Mouse (Mus musculus) neural tube, embryonic 13.5 days (tissue): ENCODE results near the gene Neurl1a. TPM values are rescaled to one million over a fixed set of nuclear protein-coding genes. Genes with fewer than 3 reads are reported as not detected.

Source experiments
- ATAC-seq: fragments of 200-750 bp; cut with Nextera tagmentation; 2 replicates; pipeline ENCODE4 v1.8.0; 2017; ENCODE audit warnings: low read depth, mild to moderate bottlenecking, moderate TSS enrichment, moderate library complexity
- H3K27ac ChIP-seq: fragments of 300-500 bp; sonication (generic); replicated peaks from 2 replicates; pipeline ENCODE4 v1.5.1; 2015; ENCODE audit warnings: moderate library complexity, mild to moderate bottlenecking, inconsistent platforms
- H3K27me3 ChIP-seq: fragments of 300-500 bp; sonication (generic); 2 replicates; pipeline ENCODE4 v1.6.1; 2015; ENCODE audit warnings: mild to moderate bottlenecking, inconsistent platforms
- H3K36me3 ChIP-seq: fragments of 300-500 bp; sonication (generic); 2 replicates; pipeline ENCODE4 v1.6.1; 2015; ENCODE audit warnings: mild to moderate bottlenecking, inconsistent platforms
- H3K4me1 ChIP-seq: fragments of 300-500 bp; sonication (generic); replicated peaks from 2 replicates; pipeline ENCODE4 v1.6.1; 2015; ENCODE audit warnings: inconsistent platforms
- H3K4me2 ChIP-seq: fragments of 300-500 bp; sonication (generic); 2 replicates; pipeline ENCODE4 v1.6.1; 2015; ENCODE audit warnings: inconsistent platforms, mild to moderate bottlenecking, moderate library complexity
- H3K4me3 ChIP-seq: fragments of 300-500 bp; sonication (generic); 2 replicates; pipeline ENCODE4 v1.5.1; 2015; ENCODE audit warnings: mild to moderate bottlenecking, inconsistent platforms
- H3K9ac ChIP-seq: fragments of 300-500 bp; sonication (generic); 2 replicates; pipeline ENCODE4 v1.6.1; 2015; ENCODE audit warnings: moderate library complexity, mild to moderate bottlenecking, inconsistent platforms
- H3K9me3 ChIP-seq: fragments of 300-500 bp; sonication (generic); 2 replicates; pipeline ENCODE4 v1.6.1; 2016; ENCODE audit warnings: inconsistent platforms
- WGBS: fragments of 180-500 bp; shearing (Covaris S2); methylation state at CpG from one replicate; pipeline ENCODE4 v1.1.7; 2015; 5-methylcytosine and 5-hydroxymethylcytosine counted together
- polyA plus RNA-seq: library from polyadenylated mRNA; unstranded; fragments of >200 nt; fragmentation: Nextera tagmentation; extraction: Ambion mirVana; gene quantifications from 2 replicates; pipeline ENCODE4 v1.2.1, GENCODE M21; 2015

Neurl1a gene
- polyA plus RNA-seq, 1 experiment from 2014 or later, result 7.6 TPM

DNA sequence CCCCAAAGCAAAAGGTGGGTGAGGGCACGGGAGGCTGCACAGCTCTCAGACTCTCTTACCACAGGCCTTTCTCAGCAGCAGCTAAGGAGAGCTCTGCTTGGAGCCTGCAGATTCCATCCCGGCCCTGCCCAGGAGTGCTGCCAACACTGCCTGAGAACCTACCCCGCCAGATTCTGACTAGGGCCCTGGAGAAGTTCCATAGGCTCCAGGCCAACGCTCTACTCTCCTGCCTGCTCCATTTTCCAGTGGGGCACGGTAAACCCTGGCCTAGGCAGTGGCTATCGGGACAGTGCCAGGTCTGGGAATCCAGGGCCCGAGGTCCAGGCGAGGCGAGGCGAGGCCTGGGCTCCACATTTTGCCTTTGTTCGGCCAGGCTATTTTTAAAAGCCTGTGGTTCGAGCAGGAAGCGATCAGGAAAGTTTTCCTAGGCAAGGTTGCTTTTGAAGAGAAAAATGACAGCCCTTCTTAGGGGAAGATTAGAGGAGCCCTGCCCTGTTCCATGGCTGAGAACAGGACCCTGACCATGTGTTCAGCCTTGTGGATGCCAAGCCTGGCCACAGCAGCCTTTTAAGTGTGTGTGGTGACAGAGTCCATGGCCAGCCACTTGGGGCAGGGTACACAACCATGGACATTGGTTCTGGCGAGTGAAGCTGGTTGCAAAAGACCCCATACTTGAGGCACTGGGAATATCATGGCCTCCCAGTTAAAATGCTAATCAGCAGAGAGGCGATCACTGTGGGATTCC is 101.3 kb downstream of the Neurl1a start:
- H3K36me3 ChIP-seq, result peaks cover 19% of the 10 kb centered on the region
- 85% methylated on average over 15 of the region's 15 CpGs for WGBS
- no peak overlapping the region for H3K4me2 ChIP-seq
- H3K9ac ChIP-seq, result no peak overlapping the region
- H3K4me3 ChIP-seq, result no peak overlapping the region
- ATAC-seq, result no peak
- 0 out of 2 replicates have a peak, but pooled peaks cover 5% of the 10 kb centered on the region for H3K4me1 ChIP-seq
- no peaks in the 10 kb centered on the region for H3K9me3 ChIP-seq
- H3K27me3 ChIP-seq, result no peaks in the 10 kb centered on the region
- H3K27ac ChIP-seq, result no peak overlapping the region

DNA sequence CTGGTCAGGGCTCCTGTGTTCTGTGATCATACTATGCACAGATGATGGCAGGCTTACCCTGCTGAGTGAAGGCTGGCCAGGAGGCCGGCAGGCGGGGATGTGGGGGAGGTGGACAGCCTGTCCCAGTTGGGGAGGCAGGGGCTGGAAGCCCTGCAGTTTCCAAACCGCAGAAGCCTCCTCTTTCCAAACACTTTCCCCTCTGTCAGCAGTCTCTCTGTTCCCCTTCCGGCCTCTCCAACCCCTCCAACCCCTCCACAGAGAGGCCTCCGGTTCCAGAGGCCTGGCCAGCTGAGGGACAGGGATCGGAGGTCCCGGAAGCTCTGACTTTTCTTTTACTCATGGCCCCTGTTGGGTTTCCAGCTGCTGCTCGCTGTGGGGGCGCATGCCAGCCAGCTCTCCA is 102.3 kb downstream of the Neurl1a start:
- Histone ChIP-seq H3K4me3 (no peak overlapping the region), H3K27me3 (no peaks in the 10 kb centered on the region), H3K9me3 (no peaks in the 10 kb centered on the region), H3K9ac (no peak overlapping the region), H3K27ac (no peak overlapping the region), H3K36me3 (peaks cover 25% of the 10 kb centered on the region), H3K4me2 (no peak overlapping the region), H3K4me1 (0 out of 2 replicates have a peak, but pooled peaks cover 5% of the 10 kb centered on the region)
- 82% methylated on average over 9 of the region's 9 CpGs for WGBS
- no peak for ATAC-seq

DNA sequence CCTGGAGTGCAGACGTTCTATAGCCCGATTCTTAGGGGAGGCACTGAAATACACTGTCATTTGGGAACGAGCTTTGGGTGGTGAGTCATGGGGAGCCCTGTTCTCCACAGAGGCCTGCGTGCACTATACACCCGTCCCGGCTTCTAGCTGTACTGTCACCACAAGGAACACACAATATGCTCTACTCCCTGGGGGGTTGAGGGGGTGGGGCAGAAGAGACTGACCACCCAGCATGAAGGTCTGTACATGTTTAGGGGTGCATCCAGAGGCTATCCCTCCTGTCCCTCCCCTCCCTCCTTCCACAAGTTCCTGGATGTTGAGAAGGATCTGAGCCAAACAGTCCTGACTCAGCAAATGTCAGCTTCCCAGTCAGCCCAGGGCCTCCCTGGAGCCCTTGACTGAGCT is 103.4 kb downstream of the Neurl1a start:
- WGBS, result 69% methylated on average over 6 of the region's 6 CpGs
- Histone ChIP-seq H3K4me1 (peaks cover 8% of the 10 kb centered on the region; the same call in 1 of the 2 replicates), H3K4me3 (no peak overlapping the region), H3K9ac (no peak overlapping the region), H3K9me3 (no peaks in the 10 kb centered on the region), H3K27ac (no peak overlapping the region), H3K27me3 (no peaks in the 10 kb centered on the region), H3K4me2 (no peak overlapping the region), H3K36me3 (peaks cover 21% of the 10 kb centered on the region)
- ATAC-seq, result no peak

DNA sequence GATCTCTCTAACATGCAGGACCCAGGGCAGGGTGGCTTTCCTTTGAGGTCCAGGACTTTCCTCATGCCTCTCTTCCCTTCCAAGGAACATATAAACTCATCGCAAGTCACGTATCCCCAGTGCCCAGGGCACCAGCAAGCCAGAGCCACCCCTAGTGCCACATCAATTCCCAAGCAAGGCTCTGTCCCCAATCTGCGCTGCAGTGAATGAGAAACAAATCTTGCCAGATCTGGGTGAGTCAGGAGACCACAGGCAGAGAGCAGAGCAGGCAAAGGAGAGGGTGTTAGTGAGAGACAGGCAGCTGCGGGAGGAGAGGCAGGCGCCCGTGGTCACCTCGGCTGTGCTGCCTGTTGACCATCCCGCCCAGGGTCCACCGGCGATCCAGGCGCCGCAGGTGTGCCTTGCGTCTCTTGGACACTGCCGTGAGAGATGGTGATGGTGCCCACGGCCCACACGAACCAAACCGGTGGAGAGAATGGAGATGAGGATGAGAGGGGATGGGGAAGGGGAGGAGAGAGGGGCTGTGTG is 104.1 kb downstream of the Neurl1a start:
- 95% methylated on average over 17 of the region's 17 CpGs for WGBS

DNA sequence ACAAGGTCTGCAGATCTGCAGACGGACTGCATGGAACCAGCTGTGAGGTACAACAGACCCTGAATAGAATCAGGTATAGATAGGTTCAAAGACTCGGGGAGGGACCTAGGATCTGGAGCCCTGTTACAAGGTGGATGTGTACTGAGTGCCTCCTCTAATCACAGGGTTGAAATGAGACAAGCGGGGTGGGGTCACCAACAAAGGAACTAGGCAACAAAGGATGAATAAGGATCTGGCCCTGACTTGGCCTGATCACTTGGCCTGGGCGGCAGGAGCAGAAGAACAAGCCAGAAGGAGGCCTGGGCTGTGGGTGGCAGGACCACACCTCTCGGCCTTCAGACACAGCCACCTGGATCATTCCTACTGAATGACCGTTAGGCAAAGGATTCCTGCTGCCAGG is 107.0 kb downstream of the Neurl1a start:
- 78% methylated on average over 6 of the region's 6 CpGs for WGBS
- Histone ChIP-seq H3K9me3 (no peaks in the 10 kb centered on the region), H3K36me3 (peaks cover 17% of the 10 kb centered on the region), H3K27ac (no peak overlapping the region), H3K4me1 (peaks cover 9% of the 10 kb centered on the region; the same call in 1 of the 2 replicates), H3K4me2 (no peak overlapping the region), H3K27me3 (no peaks in the 10 kb centered on the region), H3K9ac (no peak overlapping the region), H3K4me3 (no peak overlapping the region)
- no peak for ATAC-seq

More for the DNA sequence above, 104.1 kb downstream of the Neurl1a start:
- H3K9me3 ChIP-seq, result no peaks in the 10 kb centered on the region
- no peak overlapping the region for H3K27ac ChIP-seq
- H3K27me3 ChIP-seq, result no peaks in the 10 kb centered on the region
- H3K36me3 ChIP-seq, result peaks cover 21% of the 10 kb centered on the region
- no peak overlapping the region for H3K4me2 ChIP-seq
- ATAC-seq, result no peak
- no peak overlapping the region for H3K9ac ChIP-seq
- peaks cover 9% of the 10 kb centered on the region; the same call in 1 of the 2 replicates for H3K4me1 ChIP-seq
- H3K4me3 ChIP-seq, result no peak overlapping the region

GRCm38 (mm10) chr19:47286886-47287450 is 108.3 kb downstream of the Neurl1a start:
- Histone ChIP-seq H3K9ac (no peak overlapping the region), H3K4me1 (peaks cover 22% of the 10 kb centered on the region), H3K36me3 (peaks cover 17% of the 10 kb centered on the region), H3K27me3 (no peaks in the 10 kb centered on the region), H3K27ac (no peak overlapping the region), H3K4me2 (no peak overlapping the region), H3K9me3 (no peaks in the 10 kb centered on the region), H3K4me3 (no peak overlapping the region)
- ATAC-seq, result no peak
- WGBS, result 44% methylated on average over 17 of the region's 17 CpGs

DNA sequence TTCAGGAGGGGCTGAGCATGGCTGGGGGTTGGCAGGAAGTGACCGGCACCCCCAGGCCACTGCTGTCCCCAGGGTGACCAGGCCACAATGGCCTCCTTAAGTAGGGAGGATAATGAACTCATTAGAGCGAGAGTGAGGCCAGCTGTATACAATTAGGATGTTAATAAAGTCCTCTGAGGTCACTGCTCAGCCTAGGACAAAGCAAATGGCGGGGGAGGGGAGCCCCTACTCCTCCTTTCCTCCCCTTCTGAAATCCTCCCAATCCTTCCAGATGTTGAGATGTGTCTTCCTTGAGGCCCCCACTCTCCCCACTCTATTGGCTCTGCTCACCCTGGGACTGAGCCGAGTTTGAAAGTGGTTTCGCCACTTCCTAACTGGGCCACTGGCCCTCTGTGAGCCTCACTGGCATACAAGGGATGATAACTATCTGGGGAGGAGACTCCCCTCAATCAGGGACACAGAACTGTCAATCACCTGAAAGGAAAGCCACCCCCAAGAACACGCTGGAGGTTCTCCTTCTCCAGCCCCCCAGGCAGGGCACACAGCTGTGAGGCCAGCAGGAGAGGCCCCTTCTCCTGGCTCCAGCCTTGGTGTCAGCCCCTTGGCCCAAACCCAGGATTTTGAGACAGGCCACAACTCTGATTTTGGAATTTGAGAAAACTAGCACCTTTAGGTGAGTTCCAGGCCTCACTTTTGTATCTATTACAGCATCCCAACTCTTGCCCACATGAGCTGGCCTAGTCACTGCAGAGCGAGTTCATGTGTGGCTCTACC is 112.9 kb downstream of the Neurl1a start:
- WGBS, result 28% methylated on average over 7 of the region's 7 CpGs
- Histone ChIP-seq H3K4me1 (peaks cover 35% of the 10 kb centered on the region), H3K4me3 (no peak overlapping the region), H3K27ac (no peak overlapping the region), H3K9ac (no peak overlapping the region), H3K4me2 (no peak overlapping the region), H3K36me3 (no peaks in the 10 kb centered on the region), H3K9me3 (no peaks in the 10 kb centered on the region), H3K27me3 (no peaks in the 10 kb centered on the region)
- peak; percentile 36; the same call in 1 of the 2 replicates for ATAC-seq

GRCm38 (mm10) chr19:47292451-47292951 is 113.9 kb downstream of the Neurl1a start:
- Histone ChIP-seq H3K36me3 (no peaks in the 10 kb centered on the region), H3K9me3 (no peaks in the 10 kb centered on the region), H3K9ac (no peak overlapping the region), H3K4me2 (no peak overlapping the region), H3K4me3 (no peak overlapping the region), H3K4me1 (peaks cover 30% of the 10 kb centered on the region), H3K27ac (peak overlapping the region; percentile 28; the same call in 1 of the 2 replicates), H3K27me3 (no peaks in the 10 kb centered on the region)
- no peak for ATAC-seq
- 57% methylated on average over 7 of the region's 7 CpGs for WGBS

DNA sequence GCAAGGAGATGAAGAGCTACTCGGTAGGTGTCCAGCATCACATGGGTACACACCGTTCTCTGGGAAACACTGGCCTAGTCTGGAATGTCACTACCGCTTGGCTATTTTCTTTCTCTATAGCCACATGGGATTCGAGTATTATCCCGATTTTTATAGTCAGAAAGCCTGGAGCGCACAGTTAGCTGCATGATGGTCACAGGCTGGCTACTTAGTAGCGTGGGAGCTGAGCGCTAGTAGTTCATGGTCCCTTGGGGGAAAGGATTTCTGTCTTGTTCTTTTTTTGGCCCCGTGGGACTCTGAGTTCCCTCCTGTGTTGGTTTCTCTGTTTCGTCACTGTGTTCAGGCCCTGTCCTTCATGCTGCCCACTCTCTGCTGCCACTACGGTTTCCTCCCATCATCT is 119.5 kb downstream of the Neurl1a start:
- Histone ChIP-seq H3K27ac (no peak overlapping the region), H3K4me2 (no peak overlapping the region), H3K27me3 (no peaks in the 10 kb centered on the region), H3K4me1 (peaks cover 55% of the 10 kb centered on the region), H3K9ac (no peak overlapping the region), H3K36me3 (no peaks in the 10 kb centered on the region), H3K4me3 (no peak overlapping the region), H3K9me3 (no peaks in the 10 kb centered on the region)
- ATAC-seq, result no peak
- WGBS, result 66% methylated on average over 11 of the region's 11 CpGs

GRCm38 (mm10) chr19:47301303-47302190 is 122.9 kb downstream of the Neurl1a start:
- Histone ChIP-seq H3K27me3 (no peaks in the 10 kb centered on the region), H3K9ac (peak overlapping the region; percentile 61), H3K9me3 (no peaks in the 10 kb centered on the region), H3K4me3 (no peak overlapping the region), H3K4me1 (peaks cover 51% of the 10 kb centered on the region), H3K27ac (peak overlapping the region; percentile 76), H3K4me2 (peak overlapping the region; percentile 27; the same call in 1 of the 2 replicates), H3K36me3 (no peaks in the 10 kb centered on the region)
- ATAC-seq, result peak; percentile 66
- WGBS, result 8% methylated on average over 19 of the region's 19 CpGs

- 69% methylated on average over 21 of the region's 21 CpGs for WGBS
- Histone ChIP-seq H3K27ac (peak overlapping the region; percentile 76), H3K4me2 (peak overlapping the region; percentile 27; the same call in 1 of the 2 replicates), H3K36me3 (no peaks in the 10 kb centered on the region), H3K9me3 (no peaks in the 10 kb centered on the region), H3K9ac (peak overlapping the region; percentile 61), H3K4me3 (no peak overlapping the region), H3K27me3 (no peaks in the 10 kb centered on the region), H3K4me1 (peaks cover 51% of the 10 kb centered on the region)
- peak; percentile 13; the same call in 1 of the 2 replicates for ATAC-seq
Observed at GRCm38 (mm10) chr19:47302191-47302852, 123.7 kb downstream of the Neurl1a start.
